Mouse (Mus musculus) cerebellum, adult 2 months (tissue): Measurements from ENCODE around the gene Shank2.

Source experiments
- CTCF ChIP-seq: fragments of 200-500 bp; IDR thresholded peaks from 2 replicates; pipeline ENCODE4 v1.5.1; 2011; ENCODE audit warnings: low read depth, mild to moderate bottlenecking, control low read depth, low read length, moderate library complexity, borderline replicate concordance; ENCODE audit not compliant: insufficient read depth
- POLR2A ChIP-seq: fragments of 200-500 bp; IDR thresholded peaks from 2 replicates; pipeline ENCODE4 v1.6.1; 2011; ENCODE audit warnings: low read length, control low read depth, borderline replicate concordance; ENCODE audit not compliant: insufficient read depth

GRCm38 (mm10) chr7:144159556-144159955 lies 157.8 kb downstream of the Shank2 start:
- TF ChIP-seq CTCF (no peak), POLR2A (no peak)
